Mouse (Mus musculus): ENCODE results near the gene Hmox2. TPM values are rescaled to one million over a fixed set of nuclear protein-coding genes. Genes with fewer than 3 reads are reported as not detected.
A peak's percentile ranks its signal among the peaks of the same experiment; 100 is the strongest.

The Hmox2 gene
- polyA plus RNA-seq, 1 experiment from 2014 or later = 92.8 TPM

GRCm38 (mm10) chr16:4765852-4766251, 39.7 kb downstream of the Hmox2 start:
- Histone ChIP-seq H3K27me3 (replicated peaks) (no peaks in the 10 kb centered on the region), H3K27ac (replicated peaks) (no peak overlapping the region), H3K4me1 (peaks cover 26% of the 10 kb centered on the region), H3K9me3 (no peaks in the 10 kb centered on the region), H3K4me3 (no peak overlapping the region), H3K36me3 (peaks cover 81% of the 10 kb centered on the region), H3K9ac (no peak overlapping the region), H3K4me2 (no peak overlapping the region)
- no peak for ATAC-seq (ENCODE audit: extremely low read depth, insufficient number of reproducible peaks, low FRiP score, low TSS enrichment)
- WGBS = 80% methylated on average over 2 of the region's 2 CpGs

- peaks cover 16% of the 10 kb centered on the region for H3K4me1 ChIP-seq
- no peak overlapping the region for H3K27ac ChIP-seq (replicated peaks)
- 70% methylated on average over 6 of the region's 6 CpGs for WGBS
- H3K4me3 ChIP-seq = no peak overlapping the region
- peaks cover 91% of the 10 kb centered on the region for H3K36me3 ChIP-seq
- no peaks in the 10 kb centered on the region for H3K9me3 ChIP-seq
- no peaks in the 10 kb centered on the region for H3K27me3 ChIP-seq (replicated peaks)
- no peak overlapping the region for H3K9ac ChIP-seq
- H3K4me2 ChIP-seq = no peak overlapping the region
- ATAC-seq (ENCODE audit: extremely low read depth, insufficient number of reproducible peaks, low FRiP score, low TSS enrichment) = no peak
These were observed 41.0 kb downstream of the Hmox2 start for GRCm38 (mm10) chr16:4767012-4767790.

- Histone ChIP-seq H3K4me1 (peaks cover 22% of the 10 kb centered on the region), H3K27ac (replicated peaks) (no peak overlapping the region), H3K4me2 (no peak overlapping the region), H3K9ac (no peak overlapping the region), H3K27me3 (replicated peaks) (no peaks in the 10 kb centered on the region), H3K36me3 (peaks cover 86% of the 10 kb centered on the region), H3K9me3 (no peaks in the 10 kb centered on the region), H3K4me3 (no peak overlapping the region)
- 86% methylated on average over 5 of the region's 5 CpGs for WGBS
- ATAC-seq (ENCODE audit: extremely low read depth, insufficient number of reproducible peaks, low FRiP score, low TSS enrichment) = no peak
These were observed 42.6 kb downstream of the Hmox2 start for GRCm38 (mm10) chr16:4768719-4769118.

- 19% methylated on average over 1 of the region's 1 CpGs for WGBS
- Histone ChIP-seq H3K4me1 (peaks cover 52% of the 10 kb centered on the region), H3K4me3 (no peak overlapping the region), H3K9me3 (no peaks in the 10 kb centered on the region), H3K27me3 (replicated peaks) (no peaks in the 10 kb centered on the region), H3K9ac (peak overlapping the region; percentile 12; the same call in 1 of the 2 replicates), H3K4me2 (peak overlapping the region; percentile 28), H3K27ac (replicated peaks) (peak overlapping the region; percentile 58), H3K36me3 (peaks cover 56% of the 10 kb centered on the region)
- ATAC-seq (ENCODE audit: extremely low read depth, insufficient number of reproducible peaks, low FRiP score, low TSS enrichment) = no peak
These were observed 47.3 kb downstream of the Hmox2 start for GRCm38 (mm10) chr16:4773289-4773970.

GRCm38 (mm10) chr16:4777171-4777904, 51.2 kb downstream of the Hmox2 start:
- no peaks in the 10 kb centered on the region for H3K9me3 ChIP-seq
- H3K27ac ChIP-seq (replicated peaks) = no peak overlapping the region
- 91% methylated on average over 3 of the region's 3 CpGs for WGBS
- ATAC-seq (ENCODE audit: extremely low read depth, insufficient number of reproducible peaks, low FRiP score, low TSS enrichment) = no peak
- peaks cover 26% of the 10 kb centered on the region for H3K36me3 ChIP-seq
- H3K4me3 ChIP-seq = no peak overlapping the region
- no peaks in the 10 kb centered on the region for H3K27me3 ChIP-seq (replicated peaks)
- H3K4me1 ChIP-seq = peaks cover 76% of the 10 kb centered on the region
- H3K4me2 ChIP-seq = no peak overlapping the region
- no peak overlapping the region for H3K9ac ChIP-seq

GRCm38 (mm10) chr16:4777905-4778609, 51.9 kb downstream of the Hmox2 start:
- Histone ChIP-seq H3K36me3 (peaks cover 26% of the 10 kb centered on the region), H3K27me3 (replicated peaks) (no peaks in the 10 kb centered on the region), H3K9me3 (no peaks in the 10 kb centered on the region), H3K9ac (no peak overlapping the region), H3K4me3 (no peak overlapping the region), H3K27ac (replicated peaks) (no peak overlapping the region), H3K4me2 (no peak overlapping the region), H3K4me1 (peaks cover 77% of the 10 kb centered on the region)
- no peak for ATAC-seq (ENCODE audit: extremely low read depth, insufficient number of reproducible peaks, low FRiP score, low TSS enrichment)
- 88% methylated on average over 4 of the region's 4 CpGs for WGBS

- peaks cover 77% of the 10 kb centered on the region for H3K4me1 ChIP-seq
- no peak overlapping the region for H3K27ac ChIP-seq (replicated peaks)
These were observed 52.8 kb downstream of the Hmox2 start for GRCm38 (mm10) chr16:4778940-4779339.

GRCm38 (mm10) chr16:4781524-4782196, 55.5 kb downstream of the Hmox2 start:
- H3K4me3 ChIP-seq = peak overlapping the region; percentile 1; the same call in 1 of the 2 replicates
- peaks cover 89% of the 10 kb centered on the region for H3K4me1 ChIP-seq
- peak overlapping the region; percentile 38 for H3K4me2 ChIP-seq
- peak overlapping the region; percentile 90 for H3K27ac ChIP-seq (replicated peaks)
- ATAC-seq (ENCODE audit: extremely low read depth, insufficient number of reproducible peaks, low FRiP score, low TSS enrichment) = peak; percentile 34; the same call in 1 of the 2 replicates
- H3K9ac ChIP-seq = peak overlapping the region; percentile 12; the same call in 1 of the 2 replicates
- peaks cover 33% of the 10 kb centered on the region for H3K36me3 ChIP-seq
- no peaks in the 10 kb centered on the region for H3K27me3 ChIP-seq (replicated peaks)
- H3K9me3 ChIP-seq = no peaks in the 10 kb centered on the region
- 24% methylated on average over 5 of the region's 5 CpGs for whole genome bisulfite sequencing

More at GRCm38 (mm10) chr16:4778940-4779339, 52.8 kb downstream of the Hmox2 start:
- H3K9me3 ChIP-seq = no peaks in the 10 kb centered on the region
- 93% methylated on average over 4 of the region's 4 CpGs for WGBS
- H3K4me2 ChIP-seq = no peak overlapping the region
- ATAC-seq (ENCODE audit: extremely low read depth, insufficient number of reproducible peaks, low FRiP score, low TSS enrichment) = no peak
- no peak overlapping the region for H3K4me3 ChIP-seq
- no peak overlapping the region for H3K9ac ChIP-seq
- no peaks in the 10 kb centered on the region for H3K27me3 ChIP-seq (replicated peaks)
- H3K36me3 ChIP-seq = peaks cover 33% of the 10 kb centered on the region

GRCm38 (mm10) chr16:4782515-4782914, 56.4 kb downstream of the Hmox2 start:
- Histone ChIP-seq H3K36me3 (peaks cover 28% of the 10 kb centered on the region), H3K9ac (peak overlapping the region; percentile 58), H3K4me2 (no peak overlapping the region), H3K9me3 (no peaks in the 10 kb centered on the region), H3K4me3 (no peak overlapping the region), H3K27me3 (replicated peaks) (no peaks in the 10 kb centered on the region), H3K27ac (replicated peaks) (peak overlapping the region; percentile 90), H3K4me1 (peaks cover 89% of the 10 kb centered on the region)
- no peak for ATAC-seq (ENCODE audit: extremely low read depth, insufficient number of reproducible peaks, low FRiP score, low TSS enrichment)

GRCm38 (mm10) chr16:4785706-4786105, 59.5 kb downstream of the Hmox2 start:
- Histone ChIP-seq H3K4me2 (peak overlapping the region; percentile 79), H3K27ac (replicated peaks) (peak overlapping the region; percentile 64), H3K9me3 (no peaks in the 10 kb centered on the region), H3K4me1 (peaks cover 87% of the 10 kb centered on the region), H3K36me3 (peaks cover 19% of the 10 kb centered on the region), H3K4me3 (no peak overlapping the region), H3K9ac (peak overlapping the region; percentile 53), H3K27me3 (replicated peaks) (no peaks in the 10 kb centered on the region)
- no peak for ATAC-seq (ENCODE audit: extremely low read depth, insufficient number of reproducible peaks, low FRiP score, low TSS enrichment)
- 51% methylated on average over 4 of the region's 4 CpGs for WGBS

Measured in heart, embryonic 13.5 days (tissue).